8 mouse cellular contexts compared by ENCODE assay signal in genomic region chr11:78360125-78360788, GRCm38 (mm10). TPM values are rescaled to one million over a fixed set of nuclear protein-coding genes. Genes with fewer than 3 reads are reported as not detected.
DNase-seq lines count a peak whose midpoint lies in the region; ATAC-seq and TF ChIP-seq lines count a peak whose summit lies in the region.

No protein-coding gene starts in this region.

- no peaks in the 10 kb centered on the region for H3K9me3 ChIP-seq in liver, embryonic 12.5 days (replicated peaks)

- intact Hi-C loops in heart, adult 2 months (cut with DNase I) = loop anchor here (1.0 kb wide), 1 partner anchor 39 kb away; no protein-coding TSS in a partner anchor

- no peak overlapping the region for H3K27ac ChIP-seq in heart, adult 2 months
- H3K27ac ChIP-seq in liver, embryonic 12.5 days = no peak overlapping the region

- TF ChIP-seq EP300 in heart, adult 2 months (IDR thresholded peaks at IDR 0.05; ENCODE audit: insufficient read depth, low read depth, low read length) = 0 out of 2 replicates have a peak, but pooled peaks have one; percentile 18

- no peaks in the 10 kb centered on the region for H3K4me1 ChIP-seq in heart, adult 2 months (ENCODE audit: control insufficient read depth, insufficient read depth, low read length)
- H3K4me1 ChIP-seq in liver, embryonic 12.5 days = peaks cover 13% of the 10 kb centered on the region; the same call in 1 of the 2 replicates

- TF ChIP-seq POLR2A in heart, adult 2 months (IDR thresholded peaks at IDR 0.05; ENCODE audit: insufficient read depth, low read depth, low read length) = no peak

- no peaks in the 10 kb centered on the region for H3K27me3 ChIP-seq in heart, adult 2 months (ENCODE audit: control insufficient read depth, insufficient read depth, low read length)
- H3K27me3 ChIP-seq in liver, embryonic 12.5 days (replicated peaks) = peaks cover 2% of the 10 kb centered on the region; the same call in 1 of the 2 replicates

- no peaks in the 10 kb centered on the region for H3K36me3 ChIP-seq in heart, adult 2 months (ENCODE audit: control insufficient read depth, insufficient read depth, low read length)
- H3K36me3 ChIP-seq in liver, embryonic 12.5 days = no peaks in the 10 kb centered on the region

- no peaks in the 10 kb centered on the region for H3K79me2 ChIP-seq in heart, adult 2 months (replicated peaks; ENCODE audit: control insufficient read depth, insufficient read depth, low read length)

- ATAC-seq in liver, embryonic 12.5 days = peak; percentile 80

- 11% methylated on average over 13 of the region's 13 CpGs for WGBS in heart, adult 2 months
- 7% methylated on average over 13 of the region's 13 CpGs for WGBS in liver, embryonic 12.5 days (ENCODE audit: insufficient replicate concordance)

- H3K9ac ChIP-seq in heart, adult 2 months (ENCODE audit: low read depth, low read length) = no peak overlapping the region
- H3K9ac ChIP-seq in liver, embryonic 12.5 days = no peak overlapping the region

- DNase-seq in 3T3-L1 (ENCODE audit: low read depth, low spot score) (peak; percentile 92), adipocyte (ENCODE audit: low spot score) (peak; percentile 78)
- DNase-seq in embryo, embryonic 11 days = peak; percentile 90
- DNase-seq in heart, adult 2 months = peak; percentile 61 to 72
- DNase-seq in kidney, adult 9 months = peak; percentile 83
- DNase-seq in naive thymus-derived CD4-positive, alpha-beta T cell, adult 2 months (ENCODE audit: low read depth) = peak; percentile 88
- DNase-seq in telencephalon, adult 2 months (ENCODE audit: low read depth, low spot score) = peak; percentile 51

- H3K4me3 ChIP-seq in heart, adult 2 months = peak overlapping the region; percentile 41
- H3K4me3 ChIP-seq in liver, embryonic 12.5 days = peak overlapping the region; percentile 57

- H3K4me2 ChIP-seq in liver, embryonic 12.5 days = peak overlapping the region; percentile 72

- TF ChIP-seq CTCF in heart, adult 2 months (IDR thresholded peaks at IDR 0.05) = peak; percentile 79

RNA-seq across cellular contexts. Expression of gene Unc119, which starts 17.0 kb away (rescaled TPM):
- 1 to 10 TPM; 4.6 to 4.9 TPM for total RNA-seq in heart, adult 2 months (2021)
- 16.8 and 17.8 TPM in 2 replicates for polyA plus RNA-seq in heart, adult 2 months (2012; rRNA removed)
- polyA plus RNA-seq in liver, embryonic 12.5 days (2016; fragmentation: Nextera tagmentation; extraction: Ambion mirVana) = 46.5 and 50.4 TPM in 2 replicates

RNA-seq across cellular contexts. Expression of gene Foxn1, which starts 26.1 kb away (rescaled TPM):
- total RNA-seq in heart, adult 2 months (2021) = not detected
- polyA plus RNA-seq in heart, adult 2 months (2012; rRNA removed) = not detected in 2 replicates
- not detected in 2 replicates for polyA plus RNA-seq in liver, embryonic 12.5 days (2016; fragmentation: Nextera tagmentation; extraction: Ambion mirVana)

RNA-seq across cellular contexts. Expression of gene Pigs, which starts 32.0 kb away (rescaled TPM):
- 10 to 100 TPM; 20.7 to 25.4 TPM for total RNA-seq in heart, adult 2 months (2021)
- 39.7 and 47.1 TPM in 2 replicates for polyA plus RNA-seq in heart, adult 2 months (2012; rRNA removed)
- polyA plus RNA-seq in liver, embryonic 12.5 days (2016; fragmentation: Nextera tagmentation; extraction: Ambion mirVana) = 40.8 and 42.6 TPM in 2 replicates

RNA-seq across cellular contexts. Expression of gene Aldoc, which starts 37.5 kb away (rescaled TPM):
- under 1 TPM; 0.73 to 0.80 TPM for total RNA-seq in heart, adult 2 months (2021)
- polyA plus RNA-seq in heart, adult 2 months (2012; rRNA removed) = 0.45 and 0.56 TPM in 2 replicates
- polyA plus RNA-seq in liver, embryonic 12.5 days (2016; fragmentation: Nextera tagmentation; extraction: Ambion mirVana) = 4.7 and 5.1 TPM in 2 replicates

RNA-seq across cellular contexts. Expression of gene Spag5, which starts 58.9 kb away (rescaled TPM):
- total RNA-seq in heart, adult 2 months (2021) = under 1 TPM; 0.27 to 0.42 TPM
- 0.64 and 0.94 TPM in 2 replicates for polyA plus RNA-seq in heart, adult 2 months (2012; rRNA removed)
- 38.6 and 40.0 TPM in 2 replicates for polyA plus RNA-seq in liver, embryonic 12.5 days (2016; fragmentation: Nextera tagmentation; extraction: Ambion mirVana)
